Mouse (Mus musculus): ENCODE measurements around the gene Vps26a. TPM values are rescaled to one million over a fixed set of nuclear protein-coding genes. Genes with fewer than 3 reads are reported as not detected.

Gene Vps26a
- polyA plus RNA-seq, 1 experiment, result 73.3 TPM

DNA sequence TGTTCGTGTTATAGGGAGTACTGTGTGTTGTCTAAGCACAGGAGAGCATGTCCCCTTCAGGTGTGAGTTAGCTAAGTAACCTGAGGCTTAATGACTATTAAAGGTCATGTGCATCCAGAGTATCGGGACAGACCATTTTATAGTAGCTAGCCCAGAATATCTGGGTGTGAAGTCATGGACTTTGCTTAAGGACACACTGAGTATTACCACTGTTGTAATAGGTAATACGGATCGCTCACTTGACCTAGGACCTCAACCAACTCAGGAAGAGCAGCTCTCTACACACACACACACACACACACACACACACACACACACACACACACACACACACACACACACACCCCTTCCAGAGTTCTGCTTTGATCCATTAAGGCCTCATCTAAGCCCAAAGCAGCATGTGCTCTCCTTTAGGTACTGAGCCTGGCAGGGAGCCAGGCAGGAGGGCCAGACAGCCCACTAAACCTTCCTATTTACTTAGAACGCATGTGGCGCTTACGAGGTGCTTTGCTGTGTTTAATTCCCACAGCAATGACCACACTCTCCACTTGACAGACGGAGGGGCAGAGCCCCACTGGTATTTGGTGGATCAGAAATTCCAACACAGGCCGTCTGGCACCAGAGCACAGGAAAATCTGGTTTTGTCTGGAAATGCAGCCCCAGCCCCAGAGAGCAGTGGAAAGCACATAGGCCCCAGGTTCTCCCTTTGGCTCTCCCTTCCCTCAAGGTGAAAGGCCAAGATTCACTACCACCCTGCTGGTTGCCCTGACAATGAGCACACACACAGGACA, 61.3 kb downstream of the Vps26a start:
- Histone ChIP-seq H3K4me3 (ENCODE audit: low read depth, low read length) (no peak overlapping the region), H3K27me3 (ENCODE audit: control insufficient read depth, insufficient read depth, low read length, poor library complexity, severe bottlenecking) (no peaks in the 10 kb centered on the region), H3K9ac (ENCODE audit: low read depth, poor library complexity, severe bottlenecking) (no peak overlapping the region), H3K9me3 (replicated peaks; ENCODE audit: control insufficient read depth, insufficient read depth, low read length, poor library complexity, severe bottlenecking) (no peaks in the 10 kb centered on the region), H3K27ac (ENCODE audit: insufficient read depth, low read length) (no peak overlapping the region), H3K36me3 (ENCODE audit: control insufficient read depth, insufficient read depth, low read length, poor library complexity, severe bottlenecking) (peaks cover 17% of the 10 kb centered on the region), H3K4me1 (ENCODE audit: control insufficient read depth, insufficient read depth, low read length) (no peaks in the 10 kb centered on the region)
- TF ChIP-seq CTCF (IDR thresholded peaks at IDR 0.05; ENCODE audit: low read depth, low read length) (no peak), EP300 (IDR thresholded peaks at IDR 0.05; ENCODE audit: insufficient read depth, low read depth, low read length) (no peak)

DNA sequence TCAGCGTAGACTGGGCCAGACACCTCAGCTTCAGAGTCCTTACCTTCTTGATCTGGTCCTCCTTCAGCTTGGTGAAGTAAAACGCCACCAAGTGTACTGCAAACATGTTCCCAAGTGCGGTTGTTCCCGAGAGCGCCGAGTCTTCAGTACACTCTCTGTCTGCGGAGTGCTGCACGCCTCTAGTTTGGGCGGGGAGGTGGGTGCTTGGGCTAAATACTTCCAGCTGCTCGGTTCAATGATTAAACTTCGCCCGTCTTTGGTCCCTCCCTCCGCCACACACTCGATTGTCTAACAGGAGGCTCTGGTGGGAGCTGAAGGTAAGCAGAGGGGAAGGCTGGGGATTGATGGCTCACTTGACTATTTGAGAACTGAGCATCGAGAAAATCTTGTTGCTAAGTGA, 64.3 kb downstream of the Vps26a start, which contains the start of gene Hkdc1:
TSS of gene Hkdc1 (minus strand) at position 237 of the 400 bp plus-strand sequence.
- H3K4me1 ChIP-seq (ENCODE audit: control insufficient read depth, insufficient read depth, low read length), result no peaks in the 10 kb centered on the region
- H3K36me3 ChIP-seq (ENCODE audit: control insufficient read depth, insufficient read depth, low read length, poor library complexity, severe bottlenecking), result no peaks in the 10 kb centered on the region
- no peak within 1 kb of the TSS for H3K9ac ChIP-seq (ENCODE audit: low read depth, poor library complexity, severe bottlenecking)
- TF ChIP-seq EP300 (IDR thresholded peaks at IDR 0.05; ENCODE audit: insufficient read depth, low read depth, low read length), result no peak
- 0 out of 2 replicates have a peak within 1 kb of the TSS, but pooled peaks have one; percentile 4 for H3K4me3 ChIP-seq (ENCODE audit: low read depth, low read length)
- H3K27ac ChIP-seq (ENCODE audit: insufficient read depth, low read length), result no peak within 1 kb of the TSS
- H3K27me3 ChIP-seq (ENCODE audit: control insufficient read depth, insufficient read depth, low read length, poor library complexity, severe bottlenecking), result no peaks in the 10 kb centered on the region
- H3K9me3 ChIP-seq (replicated peaks; ENCODE audit: control insufficient read depth, insufficient read depth, low read length, poor library complexity, severe bottlenecking), result no peaks in the 10 kb centered on the region

DNA sequence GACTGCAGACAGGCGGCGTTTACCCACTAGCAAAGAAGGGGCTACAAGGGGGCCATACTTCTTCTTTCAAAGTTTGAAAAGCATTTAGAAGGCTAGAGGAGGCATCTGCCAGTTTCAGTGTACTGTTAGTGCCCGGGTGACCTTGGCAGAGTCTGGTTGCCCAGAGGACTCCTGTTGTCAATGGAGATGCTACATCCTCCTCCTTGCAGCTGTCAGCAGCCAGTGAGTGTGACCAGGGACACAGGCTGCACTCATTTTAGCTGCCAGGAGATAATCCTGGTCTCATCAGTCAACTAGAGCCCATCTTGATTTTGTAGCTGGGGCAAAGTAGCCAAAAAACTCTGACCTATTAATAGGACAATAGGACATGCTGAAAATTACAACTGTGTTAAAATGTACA, 65.5 kb downstream of the Vps26a start:
- H3K27ac ChIP-seq (ENCODE audit: insufficient read depth, low read length), result no peak overlapping the region
- no peaks in the 10 kb centered on the region for H3K27me3 ChIP-seq (ENCODE audit: control insufficient read depth, insufficient read depth, low read length, poor library complexity, severe bottlenecking)
- no peaks in the 10 kb centered on the region for H3K9me3 ChIP-seq (replicated peaks; ENCODE audit: control insufficient read depth, insufficient read depth, low read length, poor library complexity, severe bottlenecking)
- H3K9ac ChIP-seq (ENCODE audit: low read depth, poor library complexity, severe bottlenecking), result no peak overlapping the region
- no peaks in the 10 kb centered on the region for H3K4me1 ChIP-seq (ENCODE audit: control insufficient read depth, insufficient read depth, low read length)
- TF ChIP-seq POLR2A (IDR thresholded peaks at IDR 0.05; ENCODE audit: insufficient read depth, low read length) (no peak), CTCF (IDR thresholded peaks at IDR 0.05; ENCODE audit: low read depth, low read length) (no peak), EP300 (IDR thresholded peaks at IDR 0.05; ENCODE audit: insufficient read depth, low read depth, low read length) (no peak)
- H3K4me3 ChIP-seq (ENCODE audit: low read depth, low read length), result no peak overlapping the region
- no peaks in the 10 kb centered on the region for H3K36me3 ChIP-seq (ENCODE audit: control insufficient read depth, insufficient read depth, low read length, poor library complexity, severe bottlenecking)

DNA sequence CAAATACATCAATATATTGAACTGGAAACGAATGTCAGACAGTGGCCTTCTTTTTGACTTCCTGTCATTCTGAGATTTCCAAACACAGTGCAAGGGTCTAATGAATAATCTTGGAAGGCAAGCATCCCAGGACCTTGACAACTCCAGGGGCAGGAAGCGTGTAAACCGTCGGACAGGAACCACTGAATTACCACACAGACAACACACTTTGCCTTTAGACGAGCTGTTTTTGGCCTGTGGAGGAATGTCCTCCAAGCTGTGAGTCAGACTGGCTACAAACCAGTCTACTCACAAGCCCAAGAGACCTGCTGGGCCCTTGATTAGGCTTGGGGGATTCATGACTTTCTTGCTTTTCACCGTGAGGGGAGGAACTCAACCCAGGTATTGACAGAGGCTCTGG, 66.2 kb downstream of the Vps26a start:
- Histone ChIP-seq H3K9me3 (replicated peaks; ENCODE audit: control insufficient read depth, insufficient read depth, low read length, poor library complexity, severe bottlenecking) (no peaks in the 10 kb centered on the region), H3K27ac (ENCODE audit: insufficient read depth, low read length) (no peak overlapping the region), H3K27me3 (ENCODE audit: control insufficient read depth, insufficient read depth, low read length, poor library complexity, severe bottlenecking) (no peaks in the 10 kb centered on the region), H3K4me3 (ENCODE audit: low read depth, low read length) (no peak overlapping the region), H3K9ac (ENCODE audit: low read depth, poor library complexity, severe bottlenecking) (no peak overlapping the region), H3K4me1 (ENCODE audit: control insufficient read depth, insufficient read depth, low read length) (no peaks in the 10 kb centered on the region), H3K36me3 (ENCODE audit: control insufficient read depth, insufficient read depth, low read length, poor library complexity, severe bottlenecking) (no peaks in the 10 kb centered on the region)
- TF ChIP-seq CTCF (IDR thresholded peaks at IDR 0.05; ENCODE audit: low read depth, low read length) (no peak), EP300 (IDR thresholded peaks at IDR 0.05; ENCODE audit: insufficient read depth, low read depth, low read length) (no peak), POLR2A (IDR thresholded peaks at IDR 0.05; ENCODE audit: insufficient read depth, low read length) (no peak)

DNA sequence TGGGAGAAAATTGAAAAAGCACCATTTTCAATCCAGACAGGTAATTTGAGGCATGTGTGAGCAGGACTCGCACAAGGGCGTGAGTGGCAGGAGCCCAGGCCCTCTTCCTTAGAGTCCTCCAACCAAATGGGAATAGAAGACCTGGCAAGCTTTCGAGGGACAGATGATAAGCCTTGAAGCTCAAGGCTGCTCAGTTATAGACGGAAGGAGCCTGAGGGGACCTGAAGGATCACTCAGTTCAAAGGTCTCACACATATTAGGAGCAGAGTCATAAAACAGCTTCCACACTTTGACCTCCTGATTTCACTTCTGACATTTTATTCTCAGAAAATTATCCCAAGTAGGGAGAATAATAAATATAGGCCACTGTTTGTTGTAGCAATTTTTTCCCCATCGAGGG, 67.2 kb downstream of the Vps26a start:
- Histone ChIP-seq H3K4me1 (ENCODE audit: control insufficient read depth, insufficient read depth, low read length) (no peaks in the 10 kb centered on the region), H3K4me3 (ENCODE audit: low read depth, low read length) (no peak overlapping the region), H3K36me3 (ENCODE audit: control insufficient read depth, insufficient read depth, low read length, poor library complexity, severe bottlenecking) (no peaks in the 10 kb centered on the region), H3K27me3 (ENCODE audit: control insufficient read depth, insufficient read depth, low read length, poor library complexity, severe bottlenecking) (no peaks in the 10 kb centered on the region), H3K9ac (ENCODE audit: low read depth, poor library complexity, severe bottlenecking) (no peak overlapping the region), H3K9me3 (replicated peaks; ENCODE audit: control insufficient read depth, insufficient read depth, low read length, poor library complexity, severe bottlenecking) (no peaks in the 10 kb centered on the region), H3K27ac (ENCODE audit: insufficient read depth, low read length) (no peak overlapping the region)
- TF ChIP-seq CTCF (IDR thresholded peaks at IDR 0.05; ENCODE audit: low read depth, low read length), result no peak
- TF ChIP-seq POLR2A (IDR thresholded peaks at IDR 0.05; ENCODE audit: insufficient read depth, low read length), result no peak

DNA sequence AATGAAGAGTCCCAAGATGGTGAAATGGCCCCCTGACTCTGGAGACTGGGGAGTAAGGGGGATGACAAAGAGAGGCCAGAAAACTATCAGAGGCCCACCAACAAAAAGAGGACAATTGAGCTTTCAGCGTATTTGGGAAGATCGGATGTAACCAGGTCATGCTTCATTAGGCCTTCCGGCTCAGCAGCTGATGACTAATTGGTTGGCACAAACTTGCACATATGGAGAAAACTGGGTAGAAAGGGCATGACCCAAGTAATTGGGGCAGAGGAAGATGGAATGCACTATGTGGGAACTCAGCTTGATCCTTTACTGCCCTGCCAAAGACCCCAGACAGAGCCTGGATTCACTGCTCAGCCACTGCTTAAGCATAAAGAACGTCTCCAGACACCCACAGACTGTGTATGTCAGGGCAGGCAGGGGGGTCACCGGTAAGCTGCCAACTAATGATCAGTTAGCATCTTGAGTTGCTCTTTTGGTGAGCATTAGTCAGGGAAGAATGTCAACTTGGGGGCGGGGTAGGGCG, 67.7 kb downstream of the Vps26a start:
- Histone ChIP-seq H3K36me3 (ENCODE audit: control insufficient read depth, insufficient read depth, low read length, poor library complexity, severe bottlenecking) (no peaks in the 10 kb centered on the region), H3K9ac (ENCODE audit: low read depth, poor library complexity, severe bottlenecking) (no peak overlapping the region), H3K4me1 (ENCODE audit: control insufficient read depth, insufficient read depth, low read length) (no peaks in the 10 kb centered on the region), H3K4me3 (ENCODE audit: low read depth, low read length) (no peak overlapping the region), H3K27me3 (ENCODE audit: control insufficient read depth, insufficient read depth, low read length, poor library complexity, severe bottlenecking) (no peaks in the 10 kb centered on the region), H3K27ac (ENCODE audit: insufficient read depth, low read length) (no peak overlapping the region), H3K9me3 (replicated peaks; ENCODE audit: control insufficient read depth, insufficient read depth, low read length, poor library complexity, severe bottlenecking) (no peaks in the 10 kb centered on the region)
- no peak for TF ChIP-seq POLR2A (IDR thresholded peaks at IDR 0.05; ENCODE audit: insufficient read depth, low read length)
- no peak for TF ChIP-seq CTCF (IDR thresholded peaks at IDR 0.05; ENCODE audit: low read depth, low read length)
- TF ChIP-seq EP300 (IDR thresholded peaks at IDR 0.05; ENCODE audit: insufficient read depth, low read depth, low read length), result no peak

Measured in ES-Bruce4 (cell line).